Mouse (Mus musculus): ENCODE measurements at regions not wholly inside any gene's neighbourhood (a gene's known extent, or its start where the extent isn't known, plus 50 kb on each side); places are given as distances from the start of the nearest gene placed in this dataset.

DNA sequence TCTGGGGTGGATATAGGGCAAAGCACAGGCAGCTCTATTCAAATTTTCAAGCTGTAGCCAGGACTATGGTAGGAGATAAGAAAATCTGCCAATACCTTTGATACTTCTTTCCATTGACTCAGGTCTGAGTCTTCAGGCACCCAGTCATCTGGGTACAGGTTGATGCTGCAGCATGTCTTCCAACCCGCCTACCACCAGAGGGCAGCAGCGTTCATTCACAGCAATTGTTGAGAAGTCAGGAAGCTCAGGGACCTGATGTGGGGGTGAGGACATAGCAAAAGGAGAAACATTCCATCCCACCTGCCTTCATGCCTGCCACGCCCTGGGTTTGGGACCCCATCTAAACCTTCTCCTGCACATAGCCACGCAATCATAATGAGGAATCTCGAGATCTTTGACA is 118.2 kb upstream of the Gm21876 start:
- H3K4me3 ChIP-seq (ENCODE audit: low read depth, low read length), result no peak overlapping the region
- WGBS, result 17% methylated on average over 5 of the region's 5 CpGs
- TF ChIP-seq CTCF (IDR thresholded peaks at IDR 0.05; ENCODE audit: low read depth) (peak; percentile 57), EP300 (IDR thresholded peaks at IDR 0.05; ENCODE audit: low read depth) (no peak)
- H3K27ac ChIP-seq (ENCODE audit: low read depth), result no peak overlapping the region
- H3K36me3 ChIP-seq (replicated peaks; ENCODE audit: control insufficient read depth, insufficient read depth, low read length), result no peaks in the 10 kb centered on the region
- no peaks in the 10 kb centered on the region for H3K27me3 ChIP-seq (ENCODE audit: control insufficient read depth, insufficient read depth, low read length)
- ATAC-seq (ENCODE audit: insufficient read depth, low read depth) (no peak), DNase-seq (ENCODE audit: low spot score) (no peak)
- H3K4me2 ChIP-seq (ENCODE audit: low read depth, low read length), result no peak overlapping the region
- H3K4me1 ChIP-seq (ENCODE audit: control insufficient read depth, insufficient read depth), result no peaks in the 10 kb centered on the region
- no peak overlapping the region for H3K9ac ChIP-seq (replicated peaks; ENCODE audit: low read depth, low read length)
- no peaks in the 10 kb centered on the region for H3K9me3 ChIP-seq (replicated peaks; ENCODE audit: control insufficient read depth, low read length)

DNA sequence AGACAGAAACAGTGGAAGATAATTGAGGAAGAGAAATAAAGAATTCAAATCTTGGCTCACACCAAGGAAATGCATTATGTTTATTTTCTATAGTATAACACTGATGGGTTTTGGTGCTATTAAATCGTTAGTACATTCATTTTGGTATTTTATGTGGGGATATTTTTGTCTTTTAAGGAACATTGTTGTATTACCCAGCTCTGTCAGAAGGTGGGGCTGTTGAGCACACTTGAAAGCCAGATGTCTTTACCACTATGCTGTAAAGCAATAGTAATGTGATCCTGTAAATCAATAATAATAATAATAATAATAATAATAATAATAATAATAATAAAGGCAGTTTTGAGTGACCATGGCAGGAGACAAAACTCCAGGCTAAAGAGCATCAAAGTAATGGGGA is 120.0 kb upstream of the Gm21876 start:
- Histone ChIP-seq H3K9ac (replicated peaks; ENCODE audit: low read depth, low read length) (no peak overlapping the region), H3K27ac (ENCODE audit: low read depth) (no peak overlapping the region), H3K9me3 (replicated peaks; ENCODE audit: control insufficient read depth, low read length) (no peaks in the 10 kb centered on the region), H3K36me3 (replicated peaks; ENCODE audit: control insufficient read depth, insufficient read depth, low read length) (no peaks in the 10 kb centered on the region), H3K4me1 (ENCODE audit: control insufficient read depth, insufficient read depth) (no peaks in the 10 kb centered on the region), H3K4me3 (ENCODE audit: low read depth, low read length) (no peak overlapping the region), H3K4me2 (ENCODE audit: low read depth, low read length) (no peak overlapping the region), H3K27me3 (ENCODE audit: control insufficient read depth, insufficient read depth, low read length) (no peaks in the 10 kb centered on the region)
- ATAC-seq (ENCODE audit: insufficient read depth, low read depth) (no peak), DNase-seq (ENCODE audit: low spot score) (no peak)
- 11% methylated on average over 1 of the region's 1 CpGs for WGBS
- TF ChIP-seq CTCF (IDR thresholded peaks at IDR 0.05; ENCODE audit: low read depth), result peak; percentile 19; the same call in 1 of the 2 replicates
- TF ChIP-seq EP300 (IDR thresholded peaks at IDR 0.05; ENCODE audit: low read depth), result no peak

DNA sequence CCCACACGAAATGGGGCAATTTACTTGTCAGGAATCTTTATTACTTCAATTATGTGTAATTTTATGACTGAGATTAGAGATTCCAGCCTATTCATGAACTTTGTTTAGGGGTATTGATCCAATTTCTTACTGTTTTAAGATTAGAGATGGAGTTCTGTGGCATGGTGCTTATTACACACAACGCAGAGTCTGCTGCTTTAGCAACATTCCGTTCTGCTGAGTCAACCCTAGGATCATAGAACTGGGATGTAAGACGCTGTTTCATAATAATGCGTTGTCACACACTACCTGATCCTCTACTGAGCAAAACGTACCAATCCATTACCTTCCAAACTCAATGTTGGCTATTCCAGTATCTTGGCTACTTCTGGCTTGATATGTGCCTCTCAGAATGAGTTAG is 121.9 kb upstream of the Gm21876 start:
- H3K4me1 ChIP-seq (ENCODE audit: control insufficient read depth, insufficient read depth), result no peaks in the 10 kb centered on the region
- no peaks in the 10 kb centered on the region for H3K9me3 ChIP-seq (replicated peaks; ENCODE audit: control insufficient read depth, low read length)
- DNase-seq (ENCODE audit: low spot score) (no peak), ATAC-seq (ENCODE audit: insufficient read depth, low read depth) (no peak)
- 65% methylated on average over 6 of the region's 6 CpGs for WGBS
- H3K27me3 ChIP-seq (ENCODE audit: control insufficient read depth, insufficient read depth, low read length), result no peaks in the 10 kb centered on the region
- H3K4me2 ChIP-seq (ENCODE audit: low read depth, low read length), result no peak overlapping the region
- H3K9ac ChIP-seq (replicated peaks; ENCODE audit: low read depth, low read length), result no peak overlapping the region
- H3K36me3 ChIP-seq (replicated peaks; ENCODE audit: control insufficient read depth, insufficient read depth, low read length), result no peaks in the 10 kb centered on the region
- H3K4me3 ChIP-seq (ENCODE audit: low read depth, low read length), result no peak overlapping the region
- no peak for TF ChIP-seq EP300 (IDR thresholded peaks at IDR 0.05; ENCODE audit: low read depth)
- no peak for TF ChIP-seq CTCF (IDR thresholded peaks at IDR 0.05; ENCODE audit: low read depth)
- H3K27ac ChIP-seq (ENCODE audit: low read depth), result no peak overlapping the region

DNA sequence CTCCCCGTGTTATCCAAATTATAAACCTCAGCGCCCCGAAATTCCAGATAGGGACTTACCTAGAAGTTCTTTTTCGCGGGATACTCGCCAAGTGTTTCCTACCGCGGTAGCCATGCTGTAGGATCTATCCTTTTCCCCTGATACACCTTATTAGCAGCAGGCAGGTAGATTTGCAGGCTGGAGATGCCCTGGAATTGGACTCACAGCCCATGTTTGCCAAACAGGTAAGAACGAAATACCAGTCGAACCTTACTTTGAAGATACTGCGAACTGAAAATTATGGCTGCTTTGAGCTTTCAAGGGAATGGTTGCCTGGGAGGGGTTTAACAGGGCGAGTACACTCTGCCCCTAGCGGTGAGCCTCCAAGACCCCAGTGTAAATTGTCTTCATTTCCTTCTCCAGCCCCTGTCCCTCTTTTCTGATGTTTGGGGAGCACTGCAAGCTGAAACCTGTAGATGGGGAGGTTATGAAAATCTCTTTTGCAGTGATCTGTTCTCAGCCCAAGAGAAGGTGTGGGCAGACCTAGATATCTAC is 149.8 kb upstream of the Agtr2 start:
- Histone ChIP-seq H3K4me1 (ENCODE audit: control insufficient read depth, insufficient read depth) (no peaks in the 10 kb centered on the region), H3K9ac (replicated peaks; ENCODE audit: low read depth, low read length) (0 out of 2 replicates have a peak overlapping the region, but pooled peaks have one; percentile 2), H3K9me3 (replicated peaks; ENCODE audit: control insufficient read depth, low read length) (no peaks in the 10 kb centered on the region), H3K27me3 (ENCODE audit: control insufficient read depth, insufficient read depth, low read length) (no peaks in the 10 kb centered on the region), H3K4me3 (ENCODE audit: low read depth, low read length) (peak overlapping the region; percentile 42), H3K4me2 (ENCODE audit: low read depth, low read length) (peak overlapping the region; percentile 51), H3K27ac (ENCODE audit: low read depth) (no peak overlapping the region), H3K36me3 (replicated peaks; ENCODE audit: control insufficient read depth, insufficient read depth, low read length) (no peaks in the 10 kb centered on the region)
- no peak for ATAC-seq (ENCODE audit: insufficient read depth, low read depth)
- WGBS, result 32% methylated on average over 13 of the region's 13 CpGs
- DNase-seq (ENCODE audit: low spot score), result no peak
- TF ChIP-seq EP300 (IDR thresholded peaks at IDR 0.05; ENCODE audit: low read depth) (no peak), CTCF (IDR thresholded peaks at IDR 0.05; ENCODE audit: low read depth) (peak; percentile 28)

DNA sequence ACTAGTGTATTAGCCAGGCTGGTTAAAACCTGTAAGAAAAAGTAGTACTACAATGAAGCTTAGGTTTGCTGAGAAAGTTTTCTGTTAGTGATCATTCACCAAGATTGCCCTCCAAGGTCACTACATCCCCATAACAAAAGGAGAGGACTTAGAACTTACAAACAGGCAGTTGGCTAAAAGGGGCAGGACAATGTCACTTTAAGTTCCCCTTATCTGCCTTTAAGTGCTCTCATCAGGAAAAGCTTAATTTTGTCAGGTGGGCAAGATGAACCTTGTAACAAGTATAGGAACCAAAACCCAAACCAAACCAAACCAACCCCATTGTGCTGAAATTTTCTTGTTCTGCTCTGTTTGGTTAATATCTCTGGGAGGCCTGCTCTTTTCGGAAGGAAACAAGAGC is 139.9 kb upstream of the Agtr2 start:
- H3K36me3 ChIP-seq (replicated peaks; ENCODE audit: control insufficient read depth, insufficient read depth, low read length), result no peaks in the 10 kb centered on the region
- no peak overlapping the region for H3K9ac ChIP-seq (replicated peaks; ENCODE audit: low read depth, low read length)
- H3K4me1 ChIP-seq (ENCODE audit: control insufficient read depth, insufficient read depth), result no peaks in the 10 kb centered on the region
- no peak for ATAC-seq (ENCODE audit: insufficient read depth, low read depth)
- no peak for DNase-seq (ENCODE audit: low spot score)
- H3K9me3 ChIP-seq (replicated peaks; ENCODE audit: control insufficient read depth, low read length), result no peaks in the 10 kb centered on the region
- 42% methylated on average over 1 of the region's 1 CpGs for WGBS
- H3K27me3 ChIP-seq (ENCODE audit: control insufficient read depth, insufficient read depth, low read length), result no peaks in the 10 kb centered on the region
- no peak overlapping the region for H3K4me2 ChIP-seq (ENCODE audit: low read depth, low read length)
- no peak overlapping the region for H3K27ac ChIP-seq (ENCODE audit: low read depth)
- TF ChIP-seq EP300 (IDR thresholded peaks at IDR 0.05; ENCODE audit: low read depth) (no peak), CTCF (IDR thresholded peaks at IDR 0.05; ENCODE audit: low read depth) (no peak)
- H3K4me3 ChIP-seq (ENCODE audit: low read depth, low read length), result no peak overlapping the region

DNA sequence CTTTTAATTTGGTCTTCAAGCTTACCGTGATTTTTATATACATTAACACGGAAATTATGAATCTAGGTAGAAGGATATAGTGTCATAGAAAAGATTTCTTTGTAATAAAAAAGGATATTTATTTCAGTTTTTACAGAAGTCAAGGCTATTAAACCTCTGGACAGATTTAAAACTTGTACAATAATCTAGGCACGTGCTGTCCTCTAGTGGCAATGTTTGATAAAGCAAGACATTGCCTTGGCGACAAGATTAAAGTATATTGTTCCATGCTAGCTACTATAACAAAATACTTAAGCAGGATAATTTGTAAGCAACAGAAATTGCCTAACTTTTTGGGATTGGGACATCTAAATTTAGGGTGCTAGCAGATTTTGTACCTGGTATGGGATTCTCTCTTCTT is 133.8 kb upstream of the Agtr2 start:
- H3K27ac ChIP-seq (ENCODE audit: low read depth), result no peak overlapping the region
- 29% methylated on average over 4 of the region's 4 CpGs for WGBS
- H3K9ac ChIP-seq (replicated peaks; ENCODE audit: low read depth, low read length), result no peak overlapping the region
- no peak overlapping the region for H3K4me2 ChIP-seq (ENCODE audit: low read depth, low read length)
- H3K4me1 ChIP-seq (ENCODE audit: control insufficient read depth, insufficient read depth), result no peaks in the 10 kb centered on the region
- no peaks in the 10 kb centered on the region for H3K36me3 ChIP-seq (replicated peaks; ENCODE audit: control insufficient read depth, insufficient read depth, low read length)
- H3K27me3 ChIP-seq (ENCODE audit: control insufficient read depth, insufficient read depth, low read length), result no peaks in the 10 kb centered on the region
- ATAC-seq (ENCODE audit: insufficient read depth, low read depth) (no peak), DNase-seq (ENCODE audit: low spot score) (no peak)
- no peaks in the 10 kb centered on the region for H3K9me3 ChIP-seq (replicated peaks; ENCODE audit: control insufficient read depth, low read length)
- no peak overlapping the region for H3K4me3 ChIP-seq (ENCODE audit: low read depth, low read length)
- TF ChIP-seq EP300 (IDR thresholded peaks at IDR 0.05; ENCODE audit: low read depth), result no peak
- peak; percentile 56 for TF ChIP-seq CTCF (IDR thresholded peaks at IDR 0.05; ENCODE audit: low read depth)
